Mouse (Mus musculus): ENCODE measurements around the gene Pafah1b2. TPM values are rescaled to one million over a fixed set of nuclear protein-coding genes. Genes with fewer than 3 reads are reported as not detected.

Pafah1b2 gene
- 78.1 and 78.2 TPM in 2 replicates for polyA plus RNA-seq (2015; fragmentation: Nextera tagmentation; extraction: Ambion mirVana)

GRCm38 (mm10) chr9:46012091-46013008, at the start of gene Pafah1b2, which contains the start of gene Sik3:
Gene Pafah1b2, minus strand, starts transcription at chr9:46012690.
Gene Sik3, plus strand, starts transcription at chr9:46012820.
- Histone ChIP-seq H3K27me3 (replicated peaks; ENCODE audit: control insufficient read depth, insufficient read depth, low read length) (no peaks in the 10 kb centered on the region), H3K4me3 (ENCODE audit: low read depth, low read length) (peak within 1 kb of the TSS; percentile 98), H3K4me1 (replicated peaks; ENCODE audit: control insufficient read depth, insufficient read depth, low read length) (peaks cover 27% of the 10 kb centered on the region), H3K36me3 (ENCODE audit: control insufficient read depth, insufficient read depth) (no peaks in the 10 kb centered on the region), H3K9me3 (ENCODE audit: control insufficient read depth) (no peaks in the 10 kb centered on the region), H3K27ac (ENCODE audit: low read depth, low read length) (peak within 1 kb of the TSS; percentile 95), H3K4me2 (replicated peaks; ENCODE audit: low read depth) (peak within 1 kb of the TSS; percentile 86), H3K9ac (ENCODE audit: low read depth, low read length) (peak within 1 kb of the TSS; percentile 99)
- TF ChIP-seq CTCF (IDR thresholded peaks at IDR 0.05; ENCODE audit: low read depth), result peak; percentile 91
- peak; percentile 81 for ATAC-seq
- WGBS, result 3% methylated on average over 55 of the region's 78 CpGs

DNA sequence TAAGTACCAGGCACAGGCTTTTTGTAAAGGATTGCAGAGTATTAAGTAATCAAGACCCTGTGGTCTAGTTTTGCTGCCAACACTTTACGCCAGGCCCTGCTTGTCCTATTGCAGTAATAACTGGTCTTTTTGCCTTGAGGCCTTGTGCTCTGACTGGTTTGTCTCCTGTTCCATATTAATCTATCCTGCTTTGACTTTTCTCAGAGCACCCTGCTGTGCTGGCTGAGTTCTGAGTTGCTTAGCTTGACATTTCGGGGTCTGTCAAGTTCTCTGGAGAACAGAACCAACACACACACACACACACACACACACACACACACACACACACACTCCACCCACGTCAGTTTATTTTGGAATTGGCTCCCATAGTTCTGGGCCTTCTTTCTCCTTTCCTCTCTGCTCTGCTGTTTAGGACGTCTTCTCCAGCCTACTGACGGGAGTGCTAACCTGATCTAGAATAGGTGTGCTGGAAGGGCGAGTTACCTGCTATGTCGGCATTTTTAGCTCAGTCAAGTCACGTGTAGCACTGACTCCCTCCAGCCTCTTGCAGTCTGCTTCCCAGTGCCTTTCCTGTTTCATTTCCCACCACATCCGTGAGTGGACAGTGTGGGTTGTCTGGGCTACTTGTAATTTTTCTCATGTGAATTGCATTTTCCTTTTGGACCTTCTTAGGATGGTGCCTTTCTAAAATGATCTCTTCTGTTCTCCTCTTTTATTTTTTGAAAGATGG, 49.4 kb upstream of the Pafah1b2 start:
- Histone ChIP-seq H3K27ac (ENCODE audit: low read depth, low read length) (no peak overlapping the region), H3K27me3 (replicated peaks; ENCODE audit: control insufficient read depth, insufficient read depth, low read length) (no peaks in the 10 kb centered on the region), H3K9me3 (ENCODE audit: control insufficient read depth) (no peaks in the 10 kb centered on the region), H3K4me2 (replicated peaks; ENCODE audit: low read depth) (no peak overlapping the region), H3K9ac (ENCODE audit: low read depth, low read length) (no peak overlapping the region), H3K4me3 (ENCODE audit: low read depth, low read length) (no peak overlapping the region), H3K4me1 (replicated peaks; ENCODE audit: control insufficient read depth, insufficient read depth, low read length) (no peaks in the 10 kb centered on the region), H3K36me3 (ENCODE audit: control insufficient read depth, insufficient read depth) (no peaks in the 10 kb centered on the region)
- TF ChIP-seq CTCF (IDR thresholded peaks at IDR 0.05; ENCODE audit: low read depth), result no peak
- WGBS, result 52% methylated on average over 9 of the region's 9 CpGs
- ATAC-seq, result no peak

DNA sequence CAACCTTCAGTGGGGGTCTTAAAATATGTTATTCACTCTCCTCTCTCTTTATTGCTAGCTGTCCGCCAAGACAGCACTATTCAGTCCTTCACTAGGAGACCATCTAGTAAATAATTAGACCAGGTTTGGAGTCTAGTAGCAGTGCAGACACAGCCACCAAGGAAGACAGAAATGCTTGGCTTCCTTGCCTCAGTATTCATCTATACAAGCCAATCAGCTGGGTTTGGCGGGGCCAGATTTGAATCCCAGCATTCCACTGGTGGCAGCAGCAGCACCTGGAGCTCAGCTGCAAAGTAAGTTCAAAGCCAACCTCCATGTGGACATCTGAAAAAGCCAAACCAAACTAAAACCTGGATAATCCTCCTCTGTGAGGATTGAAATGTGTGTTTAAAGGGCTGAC, 47.8 kb upstream of the Pafah1b2 start:
- 72% methylated on average over 2 of the region's 2 CpGs for WGBS
- no peak for ATAC-seq
- Histone ChIP-seq H3K4me2 (replicated peaks; ENCODE audit: low read depth) (no peak overlapping the region), H3K9me3 (ENCODE audit: control insufficient read depth) (no peaks in the 10 kb centered on the region), H3K9ac (ENCODE audit: low read depth, low read length) (no peak overlapping the region), H3K27ac (ENCODE audit: low read depth, low read length) (no peak overlapping the region), H3K4me1 (replicated peaks; ENCODE audit: control insufficient read depth, insufficient read depth, low read length) (no peaks in the 10 kb centered on the region), H3K4me3 (ENCODE audit: low read depth, low read length) (no peak overlapping the region), H3K36me3 (ENCODE audit: control insufficient read depth, insufficient read depth) (no peaks in the 10 kb centered on the region), H3K27me3 (replicated peaks; ENCODE audit: control insufficient read depth, insufficient read depth, low read length) (no peaks in the 10 kb centered on the region)
- no peak for TF ChIP-seq CTCF (IDR thresholded peaks at IDR 0.05; ENCODE audit: low read depth)

DNA sequence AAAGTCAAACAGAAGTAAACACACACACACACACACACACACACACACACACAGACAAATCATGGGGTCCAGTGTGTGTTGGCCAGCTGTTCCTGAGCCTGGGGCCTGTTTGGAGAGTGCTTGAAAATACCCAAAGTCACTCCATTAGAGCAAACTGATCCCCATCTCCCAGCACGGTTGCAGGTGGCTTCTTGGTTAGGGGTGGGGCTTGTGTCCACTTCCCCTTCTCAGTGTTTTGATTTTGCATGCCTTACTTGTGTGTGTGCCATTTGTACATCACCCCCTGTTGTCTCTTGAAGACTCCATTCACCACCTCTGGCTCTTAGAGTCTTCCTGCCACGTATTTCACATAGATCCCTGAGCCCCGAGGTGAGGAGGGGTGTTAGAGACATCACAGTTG, 45.6 kb upstream of the Pafah1b2 start:
- no peak overlapping the region for H3K27ac ChIP-seq (ENCODE audit: low read depth, low read length)
- ATAC-seq, result no peak
- H3K4me2 ChIP-seq (replicated peaks; ENCODE audit: low read depth), result no peak overlapping the region
- no peaks in the 10 kb centered on the region for H3K27me3 ChIP-seq (replicated peaks; ENCODE audit: control insufficient read depth, insufficient read depth, low read length)
- no peak overlapping the region for H3K9ac ChIP-seq (ENCODE audit: low read depth, low read length)
- no peaks in the 10 kb centered on the region for H3K4me1 ChIP-seq (replicated peaks; ENCODE audit: control insufficient read depth, insufficient read depth, low read length)
- no peaks in the 10 kb centered on the region for H3K9me3 ChIP-seq (ENCODE audit: control insufficient read depth)
- WGBS, result 76% methylated on average over 3 of the region's 3 CpGs
- no peaks in the 10 kb centered on the region for H3K36me3 ChIP-seq (ENCODE audit: control insufficient read depth, insufficient read depth)
- H3K4me3 ChIP-seq (ENCODE audit: low read depth, low read length), result no peak overlapping the region
- no peak for TF ChIP-seq CTCF (IDR thresholded peaks at IDR 0.05; ENCODE audit: low read depth)

GRCm38 (mm10) chr9:46053014-46053666, 40.6 kb upstream of the Pafah1b2 start:
- Histone ChIP-seq H3K27ac (ENCODE audit: low read depth, low read length) (no peak overlapping the region), H3K9me3 (ENCODE audit: control insufficient read depth) (no peaks in the 10 kb centered on the region), H3K36me3 (ENCODE audit: control insufficient read depth, insufficient read depth) (no peaks in the 10 kb centered on the region), H3K4me1 (replicated peaks; ENCODE audit: control insufficient read depth, insufficient read depth, low read length) (no peaks in the 10 kb centered on the region), H3K4me2 (replicated peaks; ENCODE audit: low read depth) (no peak overlapping the region), H3K4me3 (ENCODE audit: low read depth, low read length) (no peak overlapping the region), H3K9ac (ENCODE audit: low read depth, low read length) (no peak overlapping the region), H3K27me3 (replicated peaks; ENCODE audit: control insufficient read depth, insufficient read depth, low read length) (no peaks in the 10 kb centered on the region)
- WGBS, result 87% methylated on average over 9 of the region's 9 CpGs
- ATAC-seq, result no peak
- no peak for TF ChIP-seq CTCF (IDR thresholded peaks at IDR 0.05; ENCODE audit: low read depth)

GRCm38 (mm10) chr9:46050203-46050602, 37.7 kb upstream of the Pafah1b2 start:
- ATAC-seq, result no peak
- H3K27ac ChIP-seq (ENCODE audit: low read depth, low read length), result no peak overlapping the region

More at GRCm38 (mm10) chr9:46050203-46050602, 37.7 kb upstream of the Pafah1b2 start:
- Histone ChIP-seq H3K27me3 (replicated peaks; ENCODE audit: control insufficient read depth, insufficient read depth, low read length) (no peaks in the 10 kb centered on the region), H3K4me1 (replicated peaks; ENCODE audit: control insufficient read depth, insufficient read depth, low read length) (no peaks in the 10 kb centered on the region), H3K4me2 (replicated peaks; ENCODE audit: low read depth) (no peak overlapping the region), H3K9ac (ENCODE audit: low read depth, low read length) (no peak overlapping the region), H3K9me3 (ENCODE audit: control insufficient read depth) (no peaks in the 10 kb centered on the region), H3K36me3 (ENCODE audit: control insufficient read depth, insufficient read depth) (no peaks in the 10 kb centered on the region), H3K4me3 (ENCODE audit: low read depth, low read length) (no peak overlapping the region)
- TF ChIP-seq CTCF (IDR thresholded peaks at IDR 0.05; ENCODE audit: low read depth), result no peak
- 79% methylated on average over 8 of the region's 8 CpGs for WGBS

Data from intestine, postnatal 0 days (tissue).